18 mouse cellular contexts compared by ENCODE assay signal in genomic region chr6:91452056-91452455, GRCm38 (mm10). TPM values are rescaled to one million over a fixed set of nuclear protein-coding genes. Genes with fewer than 3 reads are reported as not detected.
"Had no signal": no experiment of that assay in that cellular context is flagged by ENCODE, and none has a peak within 500 bp of the region (broad histone marks: within the 10 kb centered on the region; RNA-seq: fewer than 3 reads in every experiment).

No protein-coding gene starts in this region.

- H3K4me2 ChIP-seq: liver, embryonic 13.5 days; midbrain, embryonic 12.5 days; midbrain, embryonic 15.5 days; neural tube, embryonic 12.5 days; neural tube, embryonic 15.5 days had no signal

- H3K36me3 ChIP-seq: liver, embryonic 13.5 days; midbrain, embryonic 12.5 days; midbrain, embryonic 15.5 days; neural tube, embryonic 12.5 days; neural tube, embryonic 15.5 days had no signal

- DNase-seq: kidney, postnatal 14 days; layer of hippocampus, adult 9-11 months; liver, embryonic 13.5 days; lung, adult 2 months; lung, postnatal 14 days; lung, postnatal 4 days; retina, postnatal 1 day; right cerebral cortex, postnatal 25 days; thymus, adult 18-20 months; thymus, postnatal 36 days had no signal

- H3K4me3 ChIP-seq: layer of hippocampus, adult 2 months; liver, embryonic 13.5 days; midbrain, embryonic 12.5 days; midbrain, embryonic 15.5 days; neural tube, embryonic 12.5 days; neural tube, embryonic 15.5 days had no signal

- ATAC-seq: midbrain, embryonic 15.5 days had no signal

- H3K4me1 ChIP-seq: midbrain, embryonic 12.5 days; midbrain, embryonic 15.5 days; neural tube, embryonic 12.5 days; neural tube, embryonic 15.5 days had no signal

- H3K9me3 ChIP-seq: liver, embryonic 13.5 days; midbrain, embryonic 12.5 days; midbrain, embryonic 15.5 days; neural tube, embryonic 12.5 days; neural tube, embryonic 15.5 days had no signal

- H3K27ac ChIP-seq: layer of hippocampus, adult 2 months; liver, embryonic 13.5 days; midbrain, embryonic 12.5 days; midbrain, embryonic 15.5 days; neural tube, embryonic 12.5 days; neural tube, embryonic 15.5 days had no signal

- H3K9ac ChIP-seq: liver, embryonic 13.5 days; midbrain, embryonic 12.5 days; midbrain, embryonic 15.5 days; neural tube, embryonic 12.5 days; neural tube, embryonic 15.5 days had no signal

- H3K27me3 ChIP-seq: liver, embryonic 13.5 days; midbrain, embryonic 12.5 days; midbrain, embryonic 15.5 days had no signal

RNA-seq across cellular contexts. Expression of gene Wnt7a, which starts 40.9 kb away (rescaled TPM):
- polyA plus RNA-seq: large intestine, adult 2 months; liver, adult 2 months; liver, embryonic 13.5 days; liver, embryonic 16.5 days had no signal
